Mouse (Mus musculus) kidney, postnatal 0 days (tissue): ENCODE results near the gene Fndc3a. TPM values are rescaled to one million over a fixed set of nuclear protein-coding genes. Genes with fewer than 3 reads are reported as not detected.

Experiments
- ATAC-seq: fragments of 200-750 bp; cut with Nextera tagmentation; replicated peaks from 2 replicates; pipeline ENCODE4 v1.8.0; 2017; ENCODE audit warnings: low read depth, moderate number of reproducible peaks, moderate TSS enrichment, moderate library complexity; ENCODE audit not compliant: low FRiP score
- DNase-seq: peaks from one replicate; pipeline ENCODE4 v3.0.0-alpha.2; 2016; ENCODE audit warnings: low spot score
- H3K27ac ChIP-seq: fragments of 300-500 bp; sonication (generic); 2 replicates; pipeline ENCODE4 v1.5.1; 2014; ENCODE audit warnings: mild to moderate bottlenecking
- H3K27me3 ChIP-seq: fragments of 300-500 bp; sonication (generic); 2 replicates; pipeline ENCODE4 v1.6.1; 2014; ENCODE audit warnings: low read length, mixed read lengths; ENCODE audit not compliant: insufficient read depth
- H3K36me3 ChIP-seq: fragments of 300-500 bp; sonication (generic); 2 replicates; pipeline ENCODE4 v1.6.1; 2014; ENCODE audit warnings: low read length, mixed read lengths; ENCODE audit not compliant: insufficient read depth
- H3K4me1 ChIP-seq: fragments of 300-500 bp; sonication (generic); replicated peaks from 2 replicates; pipeline ENCODE4 v1.6.1; 2014; ENCODE audit warnings: antibody characterized with exemption, low read length, mixed read lengths; ENCODE audit not compliant: insufficient read depth
- H3K4me2 ChIP-seq: fragments of 300-500 bp; sonication (generic); 2 replicates; pipeline ENCODE4 v1.6.1; 2014; ENCODE audit warnings: mild to moderate bottlenecking, low read length, moderate library complexity, mixed read lengths
- H3K4me3 ChIP-seq: fragments of 300-500 bp; sonication (generic); replicated peaks from 2 replicates; pipeline ENCODE4 v1.5.1; 2014; ENCODE audit warnings: low read depth, low read length
- H3K9ac ChIP-seq: fragments of 300-500 bp; sonication (generic); 2 replicates; pipeline ENCODE4 v1.6.1; 2014; ENCODE audit warnings: low read depth, low read length
- H3K9me3 ChIP-seq: fragments of 300-500 bp; sonication (generic); replicated peaks from 2 replicates; pipeline ENCODE4 v1.6.1; 2016; ENCODE audit warnings: low read length, inconsistent platforms, mixed read lengths
- CTCF ChIP-seq: IDR thresholded peaks from 2 replicates; pipeline ENCODE4 v1.5.1; 2016; ENCODE audit warnings: antibody characterized with exemption, low read depth, mild to moderate bottlenecking, moderate library complexity
- WGBS: fragments of 180-500 bp; shearing (Covaris S2); extraction: QIAGEN DNeasy Blood & Tissue Kit; methylation state at CpG from one replicate; pipeline ENCODE4 v1.1.7; 2014; 5-methylcytosine and 5-hydroxymethylcytosine counted together
- polyA plus RNA-seq: library from polyadenylated mRNA; unstranded; fragments of >200 nt; fragmentation: Nextera tagmentation; extraction: Ambion mirVana; gene quantifications from 2 replicates; pipeline ENCODE4 v1.2.1, GENCODE M21; 2015

Fndc3a gene
- polyA plus RNA-seq, 1 experiment from 2014 or later = 36.6 TPM

DNA sequence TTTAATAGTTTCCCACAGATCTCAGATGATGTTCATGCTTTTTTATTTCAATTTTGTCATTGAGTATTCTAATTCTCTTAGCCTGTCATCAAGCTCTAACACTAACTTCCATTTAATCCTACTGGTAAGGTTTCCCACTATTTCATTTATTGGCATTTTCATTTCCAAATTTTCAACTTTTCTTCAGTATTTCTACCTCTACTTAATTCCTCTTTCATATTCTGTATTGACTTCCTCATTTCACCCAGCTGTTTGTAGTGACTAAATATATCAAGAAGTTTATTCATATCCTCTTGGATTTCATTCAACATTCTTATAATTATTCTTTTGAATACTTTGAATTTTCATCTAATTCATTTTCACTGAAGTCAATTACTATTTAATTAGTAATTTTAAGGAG, 20.3 kb downstream of the Fndc3a start:
- no peak overlapping the region for H3K4me3 ChIP-seq
- ATAC-seq = no peak
- no peak overlapping the region for H3K27ac ChIP-seq
- no peak for TF ChIP-seq CTCF
- no peaks in the 10 kb centered on the region for H3K27me3 ChIP-seq
- no peak overlapping the region for H3K9ac ChIP-seq
- no peak for DNase-seq
- H3K36me3 ChIP-seq = no peaks in the 10 kb centered on the region
- H3K4me1 ChIP-seq = no peaks in the 10 kb centered on the region
- H3K4me2 ChIP-seq = no peak overlapping the region
- no peaks in the 10 kb centered on the region for H3K9me3 ChIP-seq

DNA sequence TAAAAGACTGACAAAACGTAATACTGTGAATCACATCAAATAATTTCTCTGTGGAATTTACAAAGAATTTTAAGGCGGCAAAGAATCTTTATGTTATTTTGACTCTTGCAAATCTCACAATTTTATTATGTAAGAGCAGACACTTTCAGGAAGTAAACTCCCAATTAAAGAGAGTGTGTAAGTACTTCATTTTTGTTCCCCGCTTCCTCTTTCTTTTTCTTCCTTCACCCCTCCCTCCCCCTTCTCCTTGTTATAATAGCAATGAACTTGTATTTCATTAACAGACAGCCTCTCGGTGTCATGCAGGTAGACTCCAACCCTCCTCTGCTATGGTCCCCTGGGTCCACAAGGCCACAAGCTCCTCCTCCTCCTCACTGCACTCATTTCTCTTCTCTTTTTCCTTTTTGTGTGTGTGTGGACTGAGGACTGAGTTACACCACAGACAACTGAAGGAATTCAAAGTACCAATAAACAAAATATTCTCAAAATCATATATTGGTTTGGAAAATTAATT, 24.9 kb downstream of the Fndc3a start:
- H3K4me3 ChIP-seq = no peak overlapping the region
- no peak for TF ChIP-seq CTCF
- no peak overlapping the region for H3K27ac ChIP-seq
- DNase-seq (no peak), ATAC-seq (no peak; the same call in 1 of the 2 replicates)
- H3K9me3 ChIP-seq = no peaks in the 10 kb centered on the region
- WGBS = 67% methylated on average over 4 of the region's 4 CpGs
- H3K36me3 ChIP-seq = no peaks in the 10 kb centered on the region
- H3K9ac ChIP-seq = no peak overlapping the region
- H3K4me2 ChIP-seq = no peak overlapping the region
- no peaks in the 10 kb centered on the region for H3K27me3 ChIP-seq
- H3K4me1 ChIP-seq = no peaks in the 10 kb centered on the region

DNA sequence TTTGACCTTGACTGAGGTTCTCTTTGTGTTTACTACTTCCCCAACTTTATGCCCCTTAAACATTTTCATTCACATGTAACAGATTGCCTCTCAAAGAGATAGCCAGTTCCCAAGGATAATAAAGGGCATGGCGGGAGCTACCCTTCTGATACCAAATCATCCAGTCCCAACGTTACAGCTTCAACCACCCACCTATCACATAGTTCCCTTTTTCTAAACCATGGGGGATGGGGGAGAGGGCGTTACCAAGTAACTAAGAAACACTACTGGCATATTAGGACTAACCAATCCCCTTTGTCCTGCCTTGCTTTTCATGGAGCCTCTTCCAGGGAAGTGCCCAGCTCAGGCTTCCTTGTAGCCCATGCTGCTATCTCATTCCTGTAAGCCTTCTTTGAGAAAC, 32.6 kb downstream of the Fndc3a start:
- Histone ChIP-seq H3K9ac (no peak overlapping the region), H3K27ac (no peak overlapping the region), H3K4me3 (no peak overlapping the region), H3K9me3 (no peaks in the 10 kb centered on the region), H3K36me3 (no peaks in the 10 kb centered on the region), H3K4me1 (no peaks in the 10 kb centered on the region), H3K4me2 (no peak overlapping the region), H3K27me3 (no peaks in the 10 kb centered on the region)
- no peak for ATAC-seq
- TF ChIP-seq CTCF = no peak
- WGBS = 78% methylated on average over 3 of the region's 3 CpGs
- DNase-seq = no peak

DNA sequence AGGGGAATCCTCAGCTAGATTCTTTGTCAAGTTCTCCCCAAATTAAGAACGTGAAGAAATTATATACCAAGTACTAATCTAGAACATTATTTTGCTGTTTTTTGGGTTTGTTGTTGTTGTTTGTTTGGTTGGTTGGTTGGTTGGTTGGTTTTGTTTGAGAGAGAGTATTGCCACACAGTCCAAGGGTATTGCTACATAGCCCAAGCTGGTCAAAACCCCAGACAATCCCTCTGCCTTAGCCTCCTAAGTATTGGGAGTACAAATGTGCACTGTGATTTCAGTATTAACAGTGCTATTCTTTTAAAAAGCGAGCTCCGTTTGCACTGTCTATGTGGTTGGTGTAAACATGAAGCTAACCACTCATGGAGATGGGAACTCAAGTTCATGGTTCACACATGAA, 37.9 kb downstream of the Fndc3a start:
- no peak for ATAC-seq
- WGBS = 98% methylated on average over 3 of the region's 3 CpGs
- no peaks in the 10 kb centered on the region for H3K27me3 ChIP-seq
- H3K4me2 ChIP-seq = no peak overlapping the region
- H3K9me3 ChIP-seq = no peaks in the 10 kb centered on the region
- TF ChIP-seq CTCF = no peak
- DNase-seq = no peak
- no peaks in the 10 kb centered on the region for H3K36me3 ChIP-seq
- H3K4me1 ChIP-seq = no peaks in the 10 kb centered on the region
- no peak overlapping the region for H3K9ac ChIP-seq
- H3K4me3 ChIP-seq = no peak overlapping the region
- no peak overlapping the region for H3K27ac ChIP-seq

DNA sequence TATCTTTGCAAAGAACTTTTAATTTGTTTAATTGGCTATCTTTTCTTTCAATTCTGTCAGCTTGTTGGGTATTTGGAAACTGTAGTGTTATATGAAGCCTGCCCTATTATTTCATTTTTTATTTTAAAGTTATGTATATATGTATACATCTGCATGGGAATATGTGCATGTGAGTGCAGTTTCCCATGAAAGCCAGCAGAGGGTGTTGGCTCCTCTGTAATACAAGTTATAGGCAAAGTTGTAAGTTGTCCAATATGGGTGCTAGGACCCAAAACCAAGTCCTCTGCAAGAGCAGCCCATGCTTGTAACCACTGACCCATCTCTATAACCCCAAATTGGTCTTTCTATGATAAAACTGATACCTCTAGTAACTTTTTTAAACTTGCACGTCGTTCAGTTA, 38.8 kb downstream of the Fndc3a start:
- WGBS = 96% methylated on average over 2 of the region's 2 CpGs
- Histone ChIP-seq H3K27me3 (no peaks in the 10 kb centered on the region), H3K4me2 (no peak overlapping the region), H3K27ac (no peak overlapping the region), H3K9me3 (no peaks in the 10 kb centered on the region), H3K4me3 (no peak overlapping the region), H3K9ac (no peak overlapping the region), H3K36me3 (no peaks in the 10 kb centered on the region), H3K4me1 (no peaks in the 10 kb centered on the region)
- ATAC-seq (no peak), DNase-seq (no peak)
- TF ChIP-seq CTCF = peak; percentile 34; the same call in 1 of the 2 replicates

DNA sequence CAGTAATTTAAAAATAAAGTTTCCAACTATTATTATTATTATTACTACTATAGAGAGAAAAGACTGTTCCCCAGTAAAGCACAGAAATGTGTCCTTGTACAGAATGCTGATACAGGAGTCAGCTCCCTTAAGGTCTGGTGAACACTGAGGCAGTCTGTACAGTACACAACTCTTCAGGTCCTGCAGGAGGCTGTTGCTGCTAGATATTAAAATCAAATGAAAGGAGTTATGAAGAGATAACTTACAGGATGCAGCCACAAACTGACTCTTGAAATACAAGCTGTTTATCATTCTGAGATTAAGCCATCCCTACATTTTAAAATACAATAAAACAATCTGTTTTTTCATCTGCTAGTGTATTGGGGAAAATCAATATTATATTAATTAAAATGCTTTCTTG, 60.5 kb downstream of the Fndc3a start:
- Histone ChIP-seq H3K9ac (no peak overlapping the region), H3K4me2 (no peak overlapping the region), H3K4me3 (no peak overlapping the region), H3K9me3 (no peaks in the 10 kb centered on the region), H3K36me3 (peaks cover 2% of the 10 kb centered on the region), H3K27me3 (no peaks in the 10 kb centered on the region), H3K27ac (no peak overlapping the region), H3K4me1 (no peaks in the 10 kb centered on the region)
- no peak for DNase-seq
- ATAC-seq = no peak
- TF ChIP-seq CTCF = no peak

DNA sequence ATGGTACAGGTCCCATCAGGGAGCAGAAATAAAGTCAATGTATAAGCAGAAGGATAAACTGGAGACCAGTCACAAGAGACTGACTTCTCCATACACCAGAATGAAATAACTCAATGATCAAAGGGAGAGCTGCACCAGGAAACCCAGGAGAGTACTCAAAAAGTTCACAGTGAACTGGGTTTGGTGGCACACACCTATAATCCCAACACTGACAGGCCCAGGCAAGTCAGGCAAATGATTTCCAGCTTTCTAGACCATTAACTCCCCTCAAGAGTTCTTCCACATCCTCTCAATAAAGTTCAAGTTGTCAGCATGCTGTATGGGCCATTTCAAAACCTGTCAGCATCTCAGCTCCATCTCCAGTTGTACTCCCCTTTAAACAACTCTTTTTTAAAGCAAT, 64.3 kb downstream of the Fndc3a start:
- H3K9ac ChIP-seq = no peak overlapping the region
- TF ChIP-seq CTCF = no peak
- H3K4me3 ChIP-seq = no peak overlapping the region
- H3K27me3 ChIP-seq = no peaks in the 10 kb centered on the region
- no peaks in the 10 kb centered on the region for H3K9me3 ChIP-seq
- no peaks in the 10 kb centered on the region for H3K4me1 ChIP-seq
- no peak overlapping the region for H3K4me2 ChIP-seq
- DNase-seq (peak; percentile 32), ATAC-seq (no peak)
- H3K36me3 ChIP-seq = peaks cover 2% of the 10 kb centered on the region; the same call in 1 of the 2 replicates
- no peak overlapping the region for H3K27ac ChIP-seq
